Mouse (Mus musculus) CH12.LX (cell line): ENCODE measurements at regions not wholly inside any gene's neighbourhood (a gene's known extent, or its start where the extent isn't known, plus 50 kb on each side); places are given as distances from the start of the nearest gene placed in this dataset.

Experiments
- DNase-seq: peaks from one replicate; pipeline ENCODE4 v3.0.0-alpha.2; 2013; ENCODE audit errors: extremely low read depth
- H3K27ac ChIP-seq: 2 replicates; pipeline ENCODE4 v1.5.1; 2012; ENCODE audit warnings: low read depth, mild to moderate bottlenecking, control low read depth, moderate library complexity; ENCODE audit not compliant: insufficient read depth
- H3K27me3 ChIP-seq: replicated peaks from 2 replicates; pipeline ENCODE3; 2012; ENCODE audit warnings: inconsistent platforms
- H3K36me3 ChIP-seq, 2 experiments: replicated peaks in 1 of 2; 2 replicates each; pipeline versions ENCODE3 to v1.6.1; 2012; ENCODE audit warnings: inconsistent platforms in 1 of 2, low read length in 1 of 2, mild to moderate bottlenecking in 1 of 2, mixed read lengths in 1 of 2, moderate library complexity in 1 of 2; ENCODE audit not compliant: control insufficient read depth in 1 of 2, insufficient read depth in 1 of 2
- H3K4me1 ChIP-seq, 2 experiments: 2 replicates each; pipeline ENCODE4 v1.6.1; 2012; ENCODE audit warnings: inconsistent platforms in 1 of 2, moderate library complexity in 1 of 2; ENCODE audit not compliant: insufficient read depth in 2 of 2, control insufficient read depth in 1 of 2
- H3K4me2 ChIP-seq: 2 replicates; pipeline ENCODE4 v1.6.1; 2012; ENCODE audit warnings: low read depth, mild to moderate bottlenecking, control low read depth; ENCODE audit not compliant: poor library complexity, insufficient read depth, severe bottlenecking
- H3K4me3 ChIP-seq, 3 experiments: fragments of 150-350 bp in 1 of 3; sonication (generic) in 1 of 3; replicated peaks in 1 of 3; 2 replicates each; pipeline versions ENCODE3 to v1.5.1; 2011 to 2012; ENCODE audit warnings: low read depth in 2 of 3, low read length in 2 of 3, mild to moderate bottlenecking in 2 of 3, moderate library complexity in 2 of 3, control low read depth in 1 of 3, improper control_type of control experiment in 1 of 3, inconsistent platforms in 1 of 3, mixed read lengths in 1 of 3; ENCODE audit not compliant: poor library complexity in 1 of 3
- H3K79me2 ChIP-seq: replicated peaks from 2 replicates; pipeline ENCODE4 v1.6.1; 2012; ENCODE audit warnings: mild to moderate bottlenecking, moderate library complexity; ENCODE audit not compliant: control insufficient read depth, poor library complexity, insufficient read depth, severe bottlenecking; ENCODE audit errors: extremely low read depth
- H3K9ac ChIP-seq: 2 replicates; pipeline ENCODE4 v1.6.1; 2012; ENCODE audit warnings: low read depth, mild to moderate bottlenecking, control low read depth, moderate library complexity; ENCODE audit not compliant: insufficient read depth
- H3K9me3 ChIP-seq: replicated peaks from 2 replicates; pipeline ENCODE3; 2012; ENCODE audit warnings: low read length, inconsistent platforms, mixed read lengths
- BHLHE40 ChIP-seq: IDR thresholded peaks from 2 replicates; pipeline ENCODE4 v1.6.1; 2011; ENCODE audit warnings: mild to moderate bottlenecking, low read depth, low read length, improper control_type of control experiment
- CHD1 ChIP-seq: IDR thresholded peaks from 2 replicates; pipeline ENCODE4 v1.6.1; 2012; ENCODE audit warnings: low read depth, low read length, improper control_type of control experiment, inconsistent platforms
- CHD2 ChIP-seq: IDR thresholded peaks from 2 replicates; pipeline ENCODE4 v1.6.1; 2011; ENCODE audit warnings: low read length, improper control_type of control experiment
- E2F4 ChIP-seq: IDR thresholded peaks from 2 replicates; pipeline ENCODE4 v1.6.1; 2011; ENCODE audit warnings: low read depth, low read length, improper control_type of control experiment; ENCODE audit not compliant: insufficient replicate concordance
- ELF1 ChIP-seq: IDR thresholded peaks from 2 replicates; pipeline ENCODE4 v1.6.1; 2014; ENCODE audit warnings: low read depth, mild to moderate bottlenecking, inconsistent platforms, low read length, improper control_type of control experiment
- EP300 ChIP-seq: IDR thresholded peaks from 2 replicates; pipeline ENCODE4 v1.6.1; 2011; ENCODE audit warnings: low read length, improper control_type of control experiment
- GABPA ChIP-seq: IDR thresholded peaks from 2 replicates; pipeline ENCODE4 v1.6.1; 2012; ENCODE audit warnings: low read depth, low read length, improper control_type of control experiment, inconsistent platforms; ENCODE audit not compliant: insufficient replicate concordance
- HCFC1 ChIP-seq: IDR thresholded peaks from 2 replicates; pipeline ENCODE4 v1.6.1; 2012; ENCODE audit warnings: low read depth, mild to moderate bottlenecking, inconsistent platforms, low read length, improper control_type of control experiment
- JUND ChIP-seq: conservative IDR thresholded peaks from 2 replicates; pipeline ENCODE4 v1.6.1; 2011; ENCODE audit warnings: low read depth, low read length, improper control_type of control experiment
- MAX ChIP-seq: IDR thresholded peaks from 2 replicates; pipeline ENCODE4 v1.6.1; 2011; ENCODE audit warnings: low read length, improper control_type of control experiment
- MEF2A ChIP-seq: IDR thresholded peaks from 2 replicates; pipeline ENCODE4 v1.6.1; 2014; ENCODE audit warnings: low read depth, mild to moderate bottlenecking, inconsistent platforms, low read length, improper control_type of control experiment, borderline replicate concordance
- MYC ChIP-seq: IDR thresholded peaks from 2 replicates; pipeline ENCODE4 v1.6.1; 2011; ENCODE audit warnings: low read depth, mild to moderate bottlenecking, improper control_type of control experiment, low read length
- NRF1 ChIP-seq: IDR thresholded peaks from 2 replicates; pipeline ENCODE4 v1.6.1; 2014; ENCODE audit warnings: low read depth, mild to moderate bottlenecking, inconsistent platforms, low read length, improper control_type of control experiment, moderate library complexity
- PAX5 ChIP-seq: IDR thresholded peaks from 2 replicates; pipeline ENCODE4 v1.6.1; 2012; ENCODE audit warnings: low read length, inconsistent platforms, mixed read lengths
- SIN3A ChIP-seq: IDR thresholded peaks from 2 replicates; pipeline ENCODE4 v1.6.1; 2012; ENCODE audit warnings: low read length, improper control_type of control experiment, inconsistent platforms
- TBP ChIP-seq: conservative IDR thresholded peaks from 2 replicates; pipeline ENCODE4 v1.6.1; 2011; ENCODE audit warnings: low read depth, low read length, improper control_type of control experiment
- TCF12 ChIP-seq: IDR thresholded peaks from 2 replicates; pipeline ENCODE4 v1.6.1; 2014; ENCODE audit warnings: low read depth, mild to moderate bottlenecking, inconsistent platforms, low read length, improper control_type of control experiment
- UBTF ChIP-seq: IDR thresholded peaks from 2 replicates; pipeline ENCODE4 v1.6.1; 2012; ENCODE audit warnings: low read depth, mild to moderate bottlenecking, inconsistent platforms, low read length, improper control_type of control experiment, moderate library complexity
- USF1 ChIP-seq: IDR thresholded peaks from 2 replicates; pipeline ENCODE4 v1.6.1; 2014; ENCODE audit warnings: low read depth, mild to moderate bottlenecking, inconsistent platforms, low read length, improper control_type of control experiment
- USF2 ChIP-seq: conservative IDR thresholded peaks from 2 replicates; pipeline ENCODE4 v1.6.1; 2011; ENCODE audit warnings: low read depth, low read length, improper control_type of control experiment
- ZKSCAN1 ChIP-seq: IDR thresholded peaks from 2 replicates; pipeline ENCODE4 v1.6.1; 2012; ENCODE audit warnings: low read depth, inconsistent platforms, low read length, improper control_type of control experiment, borderline replicate concordance
- ZMIZ1 ChIP-seq: IDR thresholded peaks from 2 replicates; pipeline ENCODE4 v1.6.1; 2012; ENCODE audit warnings: low read depth, mild to moderate bottlenecking, inconsistent platforms, low read length, improper control_type of control experiment
- dilution Hi-C: fragments of 300-500 bp; cut with MboI; formaldehyde crosslinking; loops from 2 replicates; pipeline ENCODE4 v1.14.3; 2020; ENCODE audit warnings: low sequenced_read_pairs; ENCODE audit not compliant: extremely low pct_unique_long_range_greater_than_20kb, extremely low pct_ligation_motif_present
- in situ Hi-C: fragments of 300-500 bp; cut with MboI; formaldehyde crosslinking; loops from 3 replicates; pipeline ENCODE4 v1.14.3; 2019; ENCODE audit warnings: low sequenced_read_pairs, low pct_ligation_motif_present, low pct_unique_long_range_greater_than_20kb, mixed read lengths

DNA sequence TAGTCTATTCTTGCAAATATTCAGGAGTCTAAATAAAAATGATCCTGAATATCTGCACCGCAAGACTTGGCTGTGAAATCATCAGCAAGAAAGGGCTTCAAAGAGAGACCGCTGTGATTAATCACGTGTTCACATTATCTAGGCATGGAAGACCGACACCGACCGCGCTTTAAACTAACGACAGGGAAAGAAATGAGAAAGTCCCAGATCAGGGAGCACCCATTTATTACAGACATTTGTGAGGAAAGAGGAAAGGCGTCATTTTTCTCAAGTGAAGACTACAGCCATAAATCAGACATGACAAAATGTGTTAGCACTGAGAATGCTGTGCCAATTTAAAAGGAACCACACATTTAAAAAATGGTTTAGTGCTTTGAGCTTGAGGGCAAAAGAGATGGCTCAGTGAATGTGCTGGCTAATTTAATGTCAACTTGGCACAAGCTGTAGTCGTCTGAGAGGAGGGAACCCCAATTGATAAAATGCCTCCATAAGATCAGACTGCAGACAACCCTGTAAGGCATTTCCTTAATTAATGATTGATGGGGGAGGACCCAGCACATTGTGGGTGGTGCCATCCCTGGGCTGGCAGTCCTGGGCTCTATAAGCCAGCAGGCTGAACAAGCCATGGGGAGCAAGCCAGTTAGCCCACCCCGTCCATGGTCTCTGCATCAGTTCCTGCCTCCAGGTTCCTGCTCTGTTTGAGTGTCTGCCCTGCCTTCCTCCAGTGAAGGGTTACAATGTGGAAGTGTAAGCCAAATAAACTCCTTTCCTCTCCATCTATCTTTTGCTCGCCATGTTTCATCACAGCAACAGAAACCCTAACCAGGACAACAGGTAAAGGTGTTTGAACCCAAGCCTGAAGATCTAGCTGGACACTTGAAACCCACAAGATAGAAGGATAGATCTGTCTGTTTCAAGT, 81.5 kb upstream of the Gm47985 start:
- Histone ChIP-seq H3K9ac (no peak overlapping the region), H3K27ac (no peak overlapping the region), H3K36me3 (no peaks in the 10 kb centered on the region), H3K9me3 (no peaks in the 10 kb centered on the region), H3K79me2 (no peaks in the 10 kb centered on the region), H3K4me2 (no peak overlapping the region), H3K4me1 (peaks cover 0 to 19% of the 10 kb centered on the region in 2 experiments; a peak in 2 of 4 replicates), H3K4me3 (no peak overlapping the region), H3K27me3 (no peaks in the 10 kb centered on the region)
- dilution Hi-C loops = no loop called here
- in situ Hi-C loops = loop anchor here (10.0 kb wide), 1 partner anchor 154 kb away; no protein-coding TSS in a partner anchor
- TF ChIP-seq NRF1 (no peak), PAX5 (no peak), MYC (no peak), GABPA (no peak), JUND (no peak), TCF12 (no peak), CHD2 (no peak), ZKSCAN1 (no peak), MEF2A (no peak)
- DNase-seq = no peak

DNA sequence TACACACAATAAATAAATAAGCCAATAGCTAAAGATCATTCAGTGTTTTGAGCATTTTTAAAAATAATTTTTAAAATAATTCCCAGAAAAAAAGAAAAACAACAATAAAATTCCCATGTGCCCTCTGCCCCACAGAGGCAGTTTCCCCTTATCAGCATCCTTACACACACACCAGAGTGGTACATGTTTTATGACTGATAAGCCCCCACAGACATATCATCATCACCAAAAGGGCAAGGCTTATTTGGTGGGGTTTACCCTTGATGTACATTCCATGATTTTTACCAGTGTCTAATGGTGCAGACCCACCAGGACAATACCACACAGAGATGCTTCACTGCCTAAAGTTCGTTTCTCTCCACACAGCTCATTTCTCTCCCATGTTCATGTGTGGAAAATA, 80.8 kb upstream of the Gm47985 start:
- H3K9ac ChIP-seq = no peak overlapping the region
- H3K36me3 ChIP-seq = no peaks in the 10 kb centered on the region
- TF ChIP-seq TBP (no peak), USF1 (no peak), EP300 (no peak), USF2 (no peak), E2F4 (no peak), ZMIZ1 (no peak), NRF1 (no peak), MAX (no peak), ELF1 (no peak), HCFC1 (no peak), UBTF (no peak), BHLHE40 (no peak), CHD2 (no peak), SIN3A (no peak), CHD1 (no peak)
- H3K27ac ChIP-seq = no peak overlapping the region
- peaks cover 0 to 15% of the 10 kb centered on the region in 2 experiments; a peak in 2 of 4 replicates for H3K4me1 ChIP-seq
- dilution Hi-C loops (no loop called here), in situ Hi-C loops (loop anchor here (10.0 kb wide), 1 partner anchor 153 kb away; no protein-coding TSS in a partner anchor)
- no peaks in the 10 kb centered on the region for H3K27me3 ChIP-seq
- no peak overlapping the region for H3K4me2 ChIP-seq
- no peaks in the 10 kb centered on the region for H3K9me3 ChIP-seq
- DNase-seq = no peak
- no peaks in the 10 kb centered on the region for H3K79me2 ChIP-seq
- H3K4me3 ChIP-seq = no peak overlapping the region
